Mouse (Mus musculus): ENCODE data around the gene Gm49673. TPM values are rescaled to one million over a fixed set of nuclear protein-coding genes. Genes with fewer than 3 reads are reported as not detected.
"Not testable (repeated sequence)": the region's sequence is repeated elsewhere in the genome, so short reads cannot be mapped to it uniquely, and the experiment has no call there.

Gm49673 gene
- polyA plus RNA-seq (2012; rRNA removed): 1.7 and 2.9 TPM in 2 replicates

DNA sequence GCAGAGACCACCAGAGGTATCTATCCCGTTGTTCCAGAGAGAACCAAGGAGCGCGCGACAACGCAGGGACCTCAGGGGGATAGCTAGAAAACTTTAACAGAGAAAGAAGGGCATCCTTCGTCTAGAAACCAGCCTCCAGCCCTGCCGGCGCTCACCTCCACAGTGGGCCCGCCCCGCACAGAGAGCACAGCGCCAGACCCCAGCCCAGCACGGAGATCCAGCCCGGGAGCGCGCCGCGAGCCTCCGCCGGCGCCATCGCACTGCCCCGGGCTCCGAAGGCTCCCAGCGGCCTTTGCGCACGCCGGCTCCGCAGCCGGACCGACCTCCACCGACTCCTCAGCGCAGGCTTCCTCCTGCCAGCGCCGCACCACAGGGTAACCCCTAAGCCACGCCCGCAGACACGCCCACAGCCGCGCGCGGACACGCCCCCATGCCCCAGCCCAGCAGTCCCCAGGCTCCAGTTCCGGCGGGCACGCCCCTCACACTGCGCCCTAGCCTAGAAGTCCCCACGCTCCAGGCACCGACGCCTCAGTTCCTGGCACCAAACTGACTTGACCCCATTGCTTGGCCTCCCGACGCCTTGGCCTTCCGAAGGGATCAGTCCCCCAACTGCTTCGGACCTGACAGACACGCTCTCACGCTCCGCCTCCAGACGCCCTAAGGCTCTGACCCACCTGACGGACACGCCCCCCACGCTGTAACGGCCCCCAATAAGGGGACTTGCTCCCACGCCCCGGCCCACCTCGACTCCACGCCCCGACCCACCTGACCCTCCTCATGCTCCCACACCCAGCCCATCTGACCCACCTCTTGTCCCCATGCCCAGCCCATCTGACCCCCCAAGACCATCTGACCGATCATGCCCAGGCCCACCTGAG lies at the start of gene Gm49673, which contains the start of gene Rnaset2a:
Gm49673 (minus strand) TSS at position 350 of the 878 bp plus-strand sequence.
Rnaset2a (minus strand) TSS at position 659 of the 878 bp plus-strand sequence.
- H3K4me3 ChIP-seq (replicated peaks; ENCODE audit: extremely low read depth, low read depth, low read length): peak within 1 kb of the TSS; percentile 28
- peak; percentile 44 for DNase-seq
- WGBS: 1% methylated on average over 52 of the region's 67 CpGs
- not testable (repeated sequence) for H3K4me1 ChIP-seq (ENCODE audit: control insufficient read depth, insufficient read depth, low read length)

DNA sequence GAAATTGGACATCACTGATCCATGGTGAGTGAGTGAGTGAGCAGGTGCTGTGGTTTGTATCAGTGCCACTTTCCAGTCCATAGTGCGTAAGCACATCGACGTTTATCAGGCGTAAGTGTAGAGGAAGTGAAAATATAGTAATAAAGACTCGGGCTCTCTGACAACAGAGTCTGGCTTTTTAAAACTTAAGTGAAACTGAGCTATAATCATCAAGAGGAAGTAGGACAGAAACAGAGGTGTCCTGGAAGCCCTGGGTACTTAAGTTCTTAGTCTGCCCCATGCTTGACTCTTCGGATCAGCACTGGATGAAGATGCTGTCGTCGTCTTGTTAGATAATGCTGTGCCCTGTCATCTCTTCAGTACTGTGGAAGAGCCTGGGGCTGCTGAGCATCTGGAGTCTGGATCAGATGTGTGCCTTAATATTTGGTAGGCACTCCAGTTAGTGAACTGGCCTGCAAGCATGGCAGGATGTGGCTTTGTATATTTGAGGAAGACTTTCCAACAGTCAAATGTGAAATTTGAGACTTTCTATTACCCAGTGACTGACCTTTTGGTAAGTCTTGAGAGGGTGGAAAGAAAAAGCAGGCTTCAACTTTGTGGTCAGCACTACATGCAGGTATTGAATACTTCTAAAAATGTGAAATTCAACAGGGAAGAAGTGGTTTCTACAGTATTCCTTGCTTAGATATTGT lies 48.2 kb upstream of the Gm49673 start:
- TF ChIP-seq CTCF (IDR thresholded peaks at IDR 0.05; ENCODE audit: insufficient read depth, low read length) (no peak), POLR2A (IDR thresholded peaks at IDR 0.05; ENCODE audit: borderline replicate concordance, extremely low read depth, low read depth, low read length) (no peak)
- H3K4me1 ChIP-seq (ENCODE audit: control insufficient read depth, insufficient read depth, low read length): no peaks in the 10 kb centered on the region
- H3K4me3 ChIP-seq (replicated peaks; ENCODE audit: extremely low read depth, low read depth, low read length): no peak overlapping the region
- 70% methylated on average over 8 of the region's 8 CpGs for WGBS
- no peak for DNase-seq

DNA sequence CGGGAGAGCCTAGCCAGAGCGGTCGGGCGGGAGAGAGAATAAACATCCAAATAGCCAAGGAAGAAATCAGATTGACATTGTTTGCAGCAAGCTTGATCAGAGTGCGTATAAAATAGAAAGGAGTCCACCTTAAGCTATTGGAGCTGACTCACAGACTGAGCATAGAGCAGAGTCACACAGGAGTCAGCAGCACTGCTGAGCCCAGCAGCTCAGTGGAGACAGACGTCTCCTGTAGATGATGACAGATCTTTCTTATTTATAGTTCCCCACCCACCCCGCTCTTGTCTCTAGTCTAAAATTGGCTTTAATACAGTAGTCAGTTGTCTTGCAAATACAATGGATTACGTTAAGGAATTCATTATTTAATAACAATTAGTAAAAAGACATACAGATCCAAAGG lies 46.1 kb upstream of the Gm49673 start:
- WGBS: 82% methylated on average over 8 of the region's 8 CpGs
- no peak for TF ChIP-seq CTCF (IDR thresholded peaks at IDR 0.05; ENCODE audit: insufficient read depth, low read length)
- no peak for TF ChIP-seq POLR2A (IDR thresholded peaks at IDR 0.05; ENCODE audit: borderline replicate concordance, extremely low read depth, low read depth, low read length)
- no peak for DNase-seq

DNA sequence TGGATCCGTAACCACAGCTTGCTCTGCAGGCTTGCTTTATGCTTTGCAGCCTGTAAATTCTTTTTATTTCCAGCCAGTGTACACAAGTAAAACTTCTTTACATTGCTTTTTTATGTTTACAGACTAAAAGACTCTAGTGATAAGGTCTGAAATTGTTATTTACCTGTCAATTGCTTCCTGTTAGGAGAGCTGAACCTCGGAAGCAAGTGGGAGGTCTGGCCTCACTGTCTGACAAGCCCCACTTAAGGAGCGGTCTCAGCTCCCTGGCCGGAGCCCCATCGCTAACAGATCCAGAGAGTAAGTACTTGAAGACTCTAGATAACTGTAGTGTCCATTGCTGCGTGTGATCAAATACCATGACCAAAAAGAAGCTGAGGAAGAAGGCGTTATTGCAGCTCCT lies 36.6 kb upstream of the Gm49673 start:
- 66% methylated on average over 7 of the region's 7 CpGs for WGBS

More for the DNA sequence above, 46.1 kb upstream of the Gm49673 start:
- H3K4me1 ChIP-seq (ENCODE audit: control insufficient read depth, insufficient read depth, low read length): no peaks in the 10 kb centered on the region
- no peak overlapping the region for H3K4me3 ChIP-seq (replicated peaks; ENCODE audit: extremely low read depth, low read depth, low read length)

DNA sequence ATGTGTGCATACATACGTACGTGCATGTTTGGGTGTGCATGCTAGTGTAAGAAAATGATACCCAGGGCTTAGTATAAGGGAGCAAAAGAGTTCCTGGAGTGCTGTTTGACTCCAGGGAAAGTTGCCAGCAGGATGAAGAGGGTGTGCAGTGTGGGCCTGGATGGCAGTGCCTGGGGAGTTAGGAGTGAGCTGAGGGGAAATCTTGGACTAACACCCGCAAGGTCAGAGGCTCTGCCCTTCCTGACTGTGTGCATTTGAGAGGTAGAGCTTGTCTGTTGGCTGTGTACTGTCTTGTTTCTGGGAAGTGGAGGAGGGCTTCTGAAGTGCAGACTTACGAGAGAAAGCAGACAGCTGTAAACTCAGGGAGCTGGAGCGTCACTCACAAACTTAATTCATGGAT lies 36.2 kb upstream of the Gm49673 start:
- 71% methylated on average over 5 of the region's 5 CpGs for WGBS
- Histone ChIP-seq H3K4me1 (ENCODE audit: control insufficient read depth, insufficient read depth, low read length) (no peaks in the 10 kb centered on the region), H3K4me3 (replicated peaks; ENCODE audit: extremely low read depth, low read depth, low read length) (no peak overlapping the region)
- DNase-seq: no peak
- TF ChIP-seq POLR2A (IDR thresholded peaks at IDR 0.05; ENCODE audit: borderline replicate concordance, extremely low read depth, low read depth, low read length) (no peak), CTCF (IDR thresholded peaks at IDR 0.05; ENCODE audit: insufficient read depth, low read length) (no peak)

More for the DNA sequence above, 36.6 kb upstream of the Gm49673 start:
- Histone ChIP-seq H3K4me3 (replicated peaks; ENCODE audit: extremely low read depth, low read depth, low read length) (no peak overlapping the region), H3K4me1 (ENCODE audit: control insufficient read depth, insufficient read depth, low read length) (no peaks in the 10 kb centered on the region)
- TF ChIP-seq POLR2A (IDR thresholded peaks at IDR 0.05; ENCODE audit: borderline replicate concordance, extremely low read depth, low read depth, low read length): no peak
- TF ChIP-seq CTCF (IDR thresholded peaks at IDR 0.05; ENCODE audit: insufficient read depth, low read length): no peak
- no peak for DNase-seq

DNA sequence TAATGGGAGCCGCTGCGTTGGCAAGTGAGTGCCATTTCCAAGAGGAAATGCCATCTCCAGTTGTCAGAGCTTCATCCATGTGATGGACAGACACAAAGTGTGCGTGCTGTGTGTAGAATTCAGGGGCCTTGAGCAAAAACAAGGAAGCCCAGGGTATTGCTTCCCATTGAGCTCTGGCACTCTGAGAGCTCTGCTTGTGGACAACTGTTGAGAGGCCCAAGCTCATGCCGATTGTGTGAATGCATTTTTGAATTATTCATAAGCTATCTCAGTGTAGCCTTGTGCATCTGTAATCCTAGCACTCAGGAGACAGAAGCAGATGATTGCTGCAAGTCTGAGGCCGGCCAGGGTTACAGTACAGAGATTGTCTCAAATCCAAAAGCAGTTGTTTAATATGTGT lies 29.5 kb upstream of the Gm49673 start:
- TF ChIP-seq POLR2A (IDR thresholded peaks at IDR 0.05; ENCODE audit: borderline replicate concordance, extremely low read depth, low read depth, low read length) (no peak), CTCF (IDR thresholded peaks at IDR 0.05; ENCODE audit: insufficient read depth, low read length) (no peak)
- Histone ChIP-seq H3K4me1 (ENCODE audit: control insufficient read depth, insufficient read depth, low read length) (no peaks in the 10 kb centered on the region), H3K4me3 (replicated peaks; ENCODE audit: extremely low read depth, low read depth, low read length) (no peak overlapping the region)
- DNase-seq: no peak
- 91% methylated on average over 5 of the region's 5 CpGs for WGBS

DNA sequence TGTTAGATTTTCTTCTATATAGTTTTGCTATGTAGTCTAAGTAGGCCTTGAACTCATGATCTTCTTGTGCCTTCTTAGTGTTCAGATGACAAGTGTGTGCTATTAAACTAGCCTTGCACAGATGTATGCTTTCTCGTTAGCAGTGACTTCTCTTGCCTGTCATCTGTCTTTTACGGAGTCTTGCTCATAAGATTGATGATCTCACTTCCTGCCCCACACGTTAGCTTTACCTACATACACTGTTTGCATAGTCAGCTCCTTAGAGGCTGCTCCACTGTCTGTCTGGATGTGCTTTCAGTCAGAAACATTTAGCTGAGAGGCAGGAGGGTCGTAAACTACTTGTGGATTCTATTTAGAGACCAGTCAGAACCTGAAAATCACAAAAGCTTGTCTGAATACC lies 23.5 kb upstream of the Gm49673 start:
- H3K4me3 ChIP-seq (replicated peaks; ENCODE audit: extremely low read depth, low read depth, low read length): no peak overlapping the region
- TF ChIP-seq CTCF (IDR thresholded peaks at IDR 0.05; ENCODE audit: insufficient read depth, low read length): no peak
- no peak for TF ChIP-seq POLR2A (IDR thresholded peaks at IDR 0.05; ENCODE audit: borderline replicate concordance, extremely low read depth, low read depth, low read length)
- WGBS: 58% methylated on average over 4 of the region's 4 CpGs
- DNase-seq: no peak
- H3K4me1 ChIP-seq (ENCODE audit: control insufficient read depth, insufficient read depth, low read length): no peaks in the 10 kb centered on the region

DNA sequence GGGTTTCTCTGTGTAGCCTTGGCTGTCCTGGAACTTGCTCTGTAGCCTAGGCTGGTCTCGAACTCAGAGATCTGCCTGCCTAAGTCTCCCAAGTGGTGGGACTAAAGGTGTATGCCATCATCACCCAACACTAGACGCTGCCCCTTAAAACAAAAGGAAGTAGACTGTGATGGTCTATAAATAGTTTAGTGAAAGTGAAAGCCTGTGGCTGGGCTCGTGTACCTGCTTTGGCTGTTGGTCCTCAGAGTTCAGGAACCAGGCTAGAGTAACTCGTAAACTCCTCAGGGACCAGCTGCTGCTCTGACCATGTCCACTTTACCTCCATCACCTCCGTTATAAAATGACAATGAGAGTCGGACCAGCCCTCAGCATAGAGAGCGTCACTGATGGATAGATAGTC lies 22.7 kb upstream of the Gm49673 start:
- TF ChIP-seq POLR2A (IDR thresholded peaks at IDR 0.05; ENCODE audit: borderline replicate concordance, extremely low read depth, low read depth, low read length) (no peak), CTCF (IDR thresholded peaks at IDR 0.05; ENCODE audit: insufficient read depth, low read length) (no peak)
- H3K4me1 ChIP-seq (ENCODE audit: control insufficient read depth, insufficient read depth, low read length): no peaks in the 10 kb centered on the region
- no peak overlapping the region for H3K4me3 ChIP-seq (replicated peaks; ENCODE audit: extremely low read depth, low read depth, low read length)
- no peak for DNase-seq
- WGBS: 73% methylated on average over 7 of the region's 7 CpGs

DNA sequence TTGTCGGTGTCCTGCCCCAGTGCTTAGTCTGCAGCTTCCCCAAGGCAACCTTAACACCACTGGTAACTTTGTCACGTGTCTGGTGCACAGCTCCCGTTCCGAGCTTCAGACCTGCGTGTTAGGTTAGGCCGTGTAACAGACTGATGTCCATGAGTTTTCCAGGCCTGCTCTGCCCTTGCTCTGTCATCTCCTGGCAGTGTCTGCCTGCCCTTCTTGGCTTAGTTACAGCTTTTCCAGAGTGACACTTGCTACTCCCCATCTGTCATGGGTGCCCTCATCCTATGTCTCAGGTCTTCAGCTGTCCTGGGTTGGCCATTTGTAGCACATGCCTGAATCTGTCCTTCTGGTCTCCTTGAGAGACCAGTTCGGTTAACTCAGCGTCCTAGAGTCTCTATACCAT lies 19.8 kb upstream of the Gm49673 start:
- H3K4me1 ChIP-seq (ENCODE audit: control insufficient read depth, insufficient read depth, low read length); DNase-seq; H3K4me3 ChIP-seq (replicated peaks; ENCODE audit: extremely low read depth, low read depth, low read length): not testable (repeated sequence)
- WGBS: 79% methylated on average over 7 of the region's 8 CpGs

DNA sequence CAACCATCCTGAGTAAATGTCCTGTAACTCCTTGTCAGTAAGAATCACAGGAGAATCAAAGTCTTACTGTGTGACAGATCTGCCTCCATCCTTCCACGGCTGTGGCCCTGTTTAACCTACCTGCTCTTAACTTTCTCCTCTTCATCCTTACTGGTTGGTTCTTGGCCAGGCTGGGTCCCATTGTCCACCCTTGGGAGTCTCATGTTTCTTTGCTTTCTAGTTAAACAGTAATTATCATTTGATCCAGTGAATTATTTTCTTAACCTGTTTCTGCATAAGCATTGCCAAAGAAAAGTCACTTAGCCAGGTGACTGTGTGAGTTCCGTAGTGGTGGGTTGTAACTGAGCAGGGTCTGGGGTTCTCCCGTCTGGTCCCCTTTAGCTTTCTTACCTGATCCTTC lies 18.9 kb upstream of the Gm49673 start:
- not testable (repeated sequence) for DNase-seq

DNA sequence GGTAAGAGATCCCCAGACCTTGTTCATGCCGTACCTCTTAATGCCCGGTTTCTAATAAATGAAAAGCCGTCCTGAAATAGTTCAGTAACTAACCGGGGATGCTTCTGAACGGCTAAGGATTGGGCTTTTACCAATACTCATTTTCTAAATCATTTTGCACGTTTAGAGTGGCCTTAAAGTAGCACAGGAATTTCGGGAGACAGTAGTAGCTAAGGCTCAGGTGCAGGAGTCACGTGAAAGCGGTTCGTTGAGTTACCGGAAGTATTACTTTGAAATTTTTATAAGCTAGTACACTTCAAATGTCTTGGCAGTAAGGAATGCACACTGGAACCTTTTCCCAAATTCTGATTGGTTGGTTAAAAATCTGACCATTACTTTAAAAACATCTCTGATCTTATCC lies 18.4 kb upstream of the Gm49673 start:
- DNase-seq; H3K4me3 ChIP-seq (replicated peaks; ENCODE audit: extremely low read depth, low read depth, low read length): not testable (repeated sequence)

More for the DNA sequence above, 18.9 kb upstream of the Gm49673 start:
- not testable (repeated sequence) for H3K4me3 ChIP-seq (replicated peaks; ENCODE audit: extremely low read depth, low read depth, low read length); H3K4me1 ChIP-seq (ENCODE audit: control insufficient read depth, insufficient read depth, low read length)
- 43% methylated on average over 2 of the region's 3 CpGs for WGBS

DNA sequence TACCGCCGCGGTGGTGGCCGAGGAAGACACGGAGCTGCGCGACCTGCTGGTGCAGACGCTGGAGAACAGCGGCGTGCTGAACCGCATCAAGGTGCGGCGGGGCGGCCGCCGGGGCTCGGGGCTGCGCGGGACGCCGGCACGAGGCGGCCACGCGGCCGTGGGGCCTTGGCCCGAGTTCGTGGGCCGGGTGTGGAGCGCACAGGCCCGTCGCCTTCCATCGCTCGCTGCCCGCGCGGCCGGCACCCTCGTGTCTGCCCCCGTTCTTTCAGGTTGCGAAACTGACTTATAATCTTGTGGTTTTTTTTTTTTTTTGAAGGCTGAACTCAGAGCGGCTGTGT lies 18.0 kb upstream of the Gm49673 start:
- under 1% methylated on average over 42 of the region's 42 CpGs for WGBS
- H3K4me1 ChIP-seq (ENCODE audit: control insufficient read depth, insufficient read depth, low read length): not testable (repeated sequence)
- DNase-seq: peak; percentile 56
- peak overlapping the region; percentile 72 for H3K4me3 ChIP-seq (replicated peaks; ENCODE audit: extremely low read depth, low read depth, low read length)

More for the DNA sequence above, 18.4 kb upstream of the Gm49673 start:
- WGBS: under 1% methylated on average over 11 of the region's 11 CpGs
- H3K4me1 ChIP-seq (ENCODE audit: control insufficient read depth, insufficient read depth, low read length): not testable (repeated sequence)

DNA sequence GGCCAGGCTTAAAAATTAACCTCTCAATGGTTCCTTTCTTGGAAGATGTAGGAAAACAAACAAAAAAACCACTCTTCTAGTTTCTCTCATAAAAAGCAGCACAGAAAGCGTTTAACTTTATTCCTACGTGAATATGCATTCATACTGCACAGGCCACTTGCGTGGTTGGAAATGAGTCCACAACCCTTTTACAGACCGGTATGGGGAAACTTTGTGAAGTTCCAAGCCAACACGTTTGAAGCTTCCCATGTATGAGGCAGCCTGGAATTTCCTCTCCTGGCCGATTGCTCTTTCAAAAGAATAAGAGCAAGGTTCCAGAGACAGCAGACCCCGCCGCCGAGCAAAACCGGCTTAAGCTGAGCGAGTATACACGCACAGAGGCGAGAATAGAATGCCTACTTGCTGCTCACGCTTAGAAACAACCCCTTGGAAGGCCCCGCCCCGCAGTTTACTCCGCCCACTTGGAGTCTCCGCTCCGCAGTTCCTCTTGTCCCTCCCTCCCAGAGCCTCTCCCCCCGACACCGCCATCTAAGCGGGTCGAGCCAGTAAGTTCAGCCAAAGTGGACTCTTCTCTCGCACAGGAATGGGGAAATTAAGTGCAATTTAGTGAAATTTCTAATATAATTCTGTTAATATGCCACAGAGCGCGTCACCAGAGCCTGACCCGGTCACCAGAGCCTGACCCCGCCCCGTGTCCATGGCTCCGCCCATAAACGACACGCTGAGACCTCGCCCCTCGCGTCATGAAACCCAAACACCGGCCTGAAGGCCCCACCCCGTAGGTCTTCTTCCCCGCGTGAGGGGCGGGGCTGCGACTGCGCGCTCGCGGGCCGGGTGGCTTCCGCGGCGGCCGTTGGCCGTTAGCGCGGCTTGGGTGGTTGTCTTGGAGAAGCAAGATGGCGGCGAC lies 17.4 kb upstream of the Gm49673 start, which contains the start of gene Fgfr1op:
Fgfr1op (plus strand) TSS at position 801 of the 907 bp plus-strand sequence.
- 2% methylated on average over 16 of the region's 55 CpGs for WGBS

More for the DNA sequence above, 17.4 kb upstream of the Gm49673 start, which contains the start of gene Fgfr1op:
- H3K4me1 ChIP-seq (ENCODE audit: control insufficient read depth, insufficient read depth, low read length): not testable (repeated sequence)
- peak within 1 kb of the TSS; percentile 72 for H3K4me3 ChIP-seq (replicated peaks; ENCODE audit: extremely low read depth, low read depth, low read length)
- DNase-seq: peak; percentile 89

Measured in lung, adult 2 months (tissue).